Mouse (Mus musculus) liver, embryonic 12.5 days (tissue): Measurements from ENCODE around the gene Cdkal1. TPM values are rescaled to one million over a fixed set of nuclear protein-coding genes. Genes with fewer than 3 reads are reported as not detected.

Experiments
- ATAC-seq: fragments of 200-750 bp; cut with Nextera tagmentation; 2 replicates; pipeline ENCODE4 v1.8.0; 2017; ENCODE audit warnings: moderate number of reproducible peaks, mild to moderate bottlenecking, moderate library complexity
- H3K27ac ChIP-seq: fragments of 300-500 bp; sonication (generic); 2 replicates; pipeline ENCODE4 v1.5.1; 2016; ENCODE audit warnings: mild to moderate bottlenecking
- H3K27me3 ChIP-seq: fragments of 300-500 bp; sonication (generic); replicated peaks from 2 replicates; pipeline ENCODE4 v1.6.1; 2016; ENCODE audit warnings: mild to moderate bottlenecking, moderate library complexity
- H3K36me3 ChIP-seq: fragments of 300-500 bp; sonication (generic); 2 replicates; pipeline ENCODE4 v1.6.1; 2016; ENCODE audit warnings: mild to moderate bottlenecking, moderate library complexity
- H3K4me1 ChIP-seq: fragments of 300-500 bp; sonication (generic); 2 replicates; pipeline ENCODE4 v1.6.1; 2016
- H3K4me2 ChIP-seq: fragments of 300-500 bp; sonication (generic); 2 replicates; pipeline ENCODE4 v1.6.1; 2016; ENCODE audit warnings: mild to moderate bottlenecking, moderate library complexity
- H3K4me3 ChIP-seq: fragments of 300-500 bp; sonication (generic); 2 replicates; pipeline ENCODE4 v1.5.1; 2016; ENCODE audit warnings: mild to moderate bottlenecking, moderate library complexity
- H3K9ac ChIP-seq: fragments of 300-500 bp; sonication (generic); 2 replicates; pipeline ENCODE4 v1.6.1; 2016; ENCODE audit warnings: mild to moderate bottlenecking, moderate library complexity
- H3K9me3 ChIP-seq: fragments of 300-500 bp; sonication (generic); replicated peaks from 2 replicates; pipeline ENCODE4 v1.6.1; 2016; ENCODE audit warnings: mild to moderate bottlenecking, moderate library complexity
- WGBS: fragments of 180-500 bp; shearing (Covaris S2); methylation state at CpG from one replicate; pipeline ENCODE4 v1.1.7; 2016; ENCODE audit not compliant: insufficient replicate concordance; 5-methylcytosine and 5-hydroxymethylcytosine counted together
- polyA plus RNA-seq: library from polyadenylated mRNA; unstranded; fragments of >200 nt; fragmentation: Nextera tagmentation; extraction: Ambion mirVana; gene quantifications from 2 replicates; pipeline ENCODE4 v1.2.1, GENCODE M21; 2016

Gene Cdkal1
- polyA plus RNA-seq, 1 experiment from 2014 or later: 16.0 TPM

- H3K4me2 ChIP-seq: no peak overlapping the region
- no peak overlapping the region for H3K27ac ChIP-seq
- no peaks in the 10 kb centered on the region for H3K9me3 ChIP-seq
- no peaks in the 10 kb centered on the region for H3K36me3 ChIP-seq
- no peak for ATAC-seq
- 0 out of 2 replicates have a peak, but pooled peaks cover 3% of the 10 kb centered on the region for H3K27me3 ChIP-seq
- no peak overlapping the region for H3K9ac ChIP-seq
- H3K4me3 ChIP-seq: no peak overlapping the region
- WGBS: 47% methylated on average over 6 of the region's 6 CpGs
- no peaks in the 10 kb centered on the region for H3K4me1 ChIP-seq
Observed at GRCm38 (mm10) chr13:29281556-29281955, 573.9 kb downstream of the Cdkal1 start.

DNA sequence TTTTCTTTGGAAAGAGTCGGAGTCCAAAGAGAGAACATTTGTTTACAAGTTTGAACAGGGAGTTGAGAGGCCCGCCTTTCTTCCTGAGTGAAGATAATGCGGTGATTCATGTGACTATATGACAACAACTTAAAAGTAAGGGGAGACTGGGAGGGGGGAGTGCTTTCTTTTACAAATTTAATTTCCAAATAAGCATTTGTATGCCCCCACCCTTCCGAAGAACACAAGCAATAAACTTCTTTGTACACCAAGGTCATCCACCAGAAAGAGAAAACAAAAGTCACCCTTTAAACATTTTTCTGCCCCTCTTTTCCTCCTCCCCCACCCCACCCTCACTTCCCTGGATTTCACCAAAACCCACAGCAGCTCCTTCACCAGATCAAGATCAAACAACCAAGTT is 577.3 kb downstream of the Cdkal1 start:
- Histone ChIP-seq H3K9ac (no peak overlapping the region), H3K4me3 (no peak overlapping the region), H3K27ac (no peak overlapping the region), H3K9me3 (no peaks in the 10 kb centered on the region), H3K36me3 (no peaks in the 10 kb centered on the region), H3K4me2 (no peak overlapping the region), H3K4me1 (no peaks in the 10 kb centered on the region), H3K27me3 (no peaks in the 10 kb centered on the region)
- no peak for ATAC-seq
- WGBS: 55% methylated on average over 4 of the region's 4 CpGs

DNA sequence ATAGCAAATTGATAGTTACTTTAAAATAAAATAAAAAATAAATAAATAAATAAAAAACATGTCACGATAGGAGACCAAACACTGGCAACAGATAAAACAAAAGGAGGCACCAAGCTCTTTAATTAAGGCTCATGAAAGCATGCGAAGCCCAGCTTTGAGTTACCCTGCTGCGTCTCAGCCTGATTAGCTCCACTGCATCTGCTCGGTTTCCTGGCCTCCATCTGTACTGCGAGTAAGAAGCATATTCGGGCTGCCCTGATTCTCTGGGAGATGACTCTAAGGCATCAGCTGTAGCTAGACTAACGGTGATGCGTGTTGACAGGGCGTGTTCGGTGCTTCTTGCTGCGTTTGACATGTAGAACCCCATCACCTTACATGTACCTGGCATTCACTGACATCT is 581.2 kb downstream of the Cdkal1 start:
- Histone ChIP-seq H3K27ac (no peak overlapping the region), H3K36me3 (no peaks in the 10 kb centered on the region), H3K9ac (no peak overlapping the region), H3K4me2 (no peak overlapping the region), H3K4me1 (no peaks in the 10 kb centered on the region), H3K9me3 (no peaks in the 10 kb centered on the region), H3K27me3 (no peaks in the 10 kb centered on the region), H3K4me3 (no peak overlapping the region)
- WGBS: 67% methylated on average over 11 of the region's 11 CpGs
- ATAC-seq: no peak

- H3K4me3 ChIP-seq: no peak overlapping the region
- no peak overlapping the region for H3K9ac ChIP-seq
- H3K4me1 ChIP-seq: no peaks in the 10 kb centered on the region
- 42% methylated on average over 4 of the region's 4 CpGs for WGBS
- ATAC-seq: no peak
- no peaks in the 10 kb centered on the region for H3K9me3 ChIP-seq
- H3K27me3 ChIP-seq: no peaks in the 10 kb centered on the region
- no peaks in the 10 kb centered on the region for H3K36me3 ChIP-seq
- no peak overlapping the region for H3K27ac ChIP-seq
- no peak overlapping the region for H3K4me2 ChIP-seq
Observed at GRCm38 (mm10) chr13:29273693-29274221, 581.7 kb downstream of the Cdkal1 start.

DNA sequence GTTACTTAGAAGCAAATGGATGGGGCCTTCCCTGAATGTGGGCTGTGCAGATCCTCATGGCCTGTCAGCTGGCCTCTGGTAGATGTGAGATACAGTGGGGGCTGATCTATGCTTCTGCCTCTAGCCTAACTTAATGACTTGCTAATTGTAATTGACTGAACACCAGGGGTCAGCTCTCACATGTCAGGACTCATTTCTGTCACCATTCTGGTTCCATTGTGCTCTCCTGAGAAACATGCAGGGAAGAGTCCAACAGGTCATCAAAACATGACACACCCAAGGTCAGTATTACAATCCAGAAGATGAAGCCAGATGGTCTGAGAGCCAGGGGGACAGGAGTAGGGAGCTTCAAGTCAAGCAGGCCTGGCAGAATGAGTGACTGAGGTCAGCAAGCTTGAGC is 584.0 kb downstream of the Cdkal1 start:
- H3K27me3 ChIP-seq: no peaks in the 10 kb centered on the region
- ATAC-seq: no peak
- no peak overlapping the region for H3K4me2 ChIP-seq
- no peak overlapping the region for H3K9ac ChIP-seq
- H3K9me3 ChIP-seq: no peaks in the 10 kb centered on the region
- H3K36me3 ChIP-seq: no peaks in the 10 kb centered on the region
- no peak overlapping the region for H3K4me3 ChIP-seq
- no peak overlapping the region for H3K27ac ChIP-seq
- no peaks in the 10 kb centered on the region for H3K4me1 ChIP-seq

GRCm38 (mm10) chr13:29264015-29264711 is 591.3 kb downstream of the Cdkal1 start:
- no peak overlapping the region for H3K4me3 ChIP-seq
- H3K27ac ChIP-seq: no peak overlapping the region
- no peak for ATAC-seq
- H3K4me2 ChIP-seq: no peak overlapping the region
- H3K9me3 ChIP-seq: no peaks in the 10 kb centered on the region
- H3K27me3 ChIP-seq: no peaks in the 10 kb centered on the region
- no peak overlapping the region for H3K9ac ChIP-seq
- no peaks in the 10 kb centered on the region for H3K4me1 ChIP-seq
- WGBS: 79% methylated on average over 11 of the region's 11 CpGs
- no peaks in the 10 kb centered on the region for H3K36me3 ChIP-seq

GRCm38 (mm10) chr13:29262164-29262563 is 593.3 kb downstream of the Cdkal1 start:
- Histone ChIP-seq H3K36me3 (no peaks in the 10 kb centered on the region), H3K4me1 (no peaks in the 10 kb centered on the region), H3K27me3 (no peaks in the 10 kb centered on the region), H3K9ac (no peak overlapping the region), H3K27ac (no peak overlapping the region), H3K9me3 (no peaks in the 10 kb centered on the region), H3K4me3 (no peak overlapping the region), H3K4me2 (no peak overlapping the region)
- no peak for ATAC-seq
- 68% methylated on average over 4 of the region's 4 CpGs for WGBS

GRCm38 (mm10) chr13:29248535-29248934 is 606.9 kb downstream of the Cdkal1 start:
- no peak for ATAC-seq

DNA sequence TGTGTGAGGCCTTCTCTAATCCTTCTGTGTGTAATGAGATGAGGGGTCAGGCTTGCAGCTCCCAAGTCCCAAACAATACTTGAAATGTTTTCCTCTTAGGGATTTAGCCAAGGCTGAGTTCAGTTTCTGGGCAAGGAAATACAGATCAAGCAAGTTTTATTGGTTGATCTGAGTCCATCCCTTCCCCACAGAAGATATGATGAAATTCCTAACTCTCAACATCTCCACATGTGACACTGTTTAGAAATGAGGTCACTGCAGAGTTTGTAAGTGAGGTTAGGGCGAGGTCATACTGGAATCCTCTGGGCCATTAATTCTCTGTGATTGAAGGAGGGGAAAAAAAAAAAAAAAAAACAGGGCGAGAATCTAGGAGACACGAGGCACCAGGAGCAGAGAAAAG is 607.7 kb downstream of the Cdkal1 start:
- WGBS: 48% methylated on average over 3 of the region's 3 CpGs
- H3K4me1 ChIP-seq: no peaks in the 10 kb centered on the region
- no peak for ATAC-seq
- no peaks in the 10 kb centered on the region for H3K36me3 ChIP-seq
- no peak overlapping the region for H3K4me2 ChIP-seq
- no peaks in the 10 kb centered on the region for H3K27me3 ChIP-seq
- no peak overlapping the region for H3K9ac ChIP-seq
- H3K4me3 ChIP-seq: no peak overlapping the region
- no peaks in the 10 kb centered on the region for H3K9me3 ChIP-seq
- no peak overlapping the region for H3K27ac ChIP-seq

More at GRCm38 (mm10) chr13:29248535-29248934, 606.9 kb downstream of the Cdkal1 start:
- 63% methylated on average over 4 of the region's 4 CpGs for WGBS
- Histone ChIP-seq H3K9me3 (no peaks in the 10 kb centered on the region), H3K4me1 (no peaks in the 10 kb centered on the region), H3K4me2 (no peak overlapping the region), H3K27me3 (no peaks in the 10 kb centered on the region), H3K9ac (no peak overlapping the region), H3K4me3 (no peak overlapping the region), H3K36me3 (no peaks in the 10 kb centered on the region), H3K27ac (no peak overlapping the region)

GRCm38 (mm10) chr13:29235065-29235464 is 620.4 kb downstream of the Cdkal1 start:
- Histone ChIP-seq H3K4me3 (no peak overlapping the region), H3K4me1 (no peaks in the 10 kb centered on the region), H3K4me2 (no peak overlapping the region), H3K36me3 (no peaks in the 10 kb centered on the region), H3K9me3 (no peaks in the 10 kb centered on the region), H3K27me3 (no peaks in the 10 kb centered on the region), H3K9ac (no peak overlapping the region), H3K27ac (no peak overlapping the region)
- ATAC-seq: no peak
- WGBS: 31% methylated on average over 4 of the region's 4 CpGs

DNA sequence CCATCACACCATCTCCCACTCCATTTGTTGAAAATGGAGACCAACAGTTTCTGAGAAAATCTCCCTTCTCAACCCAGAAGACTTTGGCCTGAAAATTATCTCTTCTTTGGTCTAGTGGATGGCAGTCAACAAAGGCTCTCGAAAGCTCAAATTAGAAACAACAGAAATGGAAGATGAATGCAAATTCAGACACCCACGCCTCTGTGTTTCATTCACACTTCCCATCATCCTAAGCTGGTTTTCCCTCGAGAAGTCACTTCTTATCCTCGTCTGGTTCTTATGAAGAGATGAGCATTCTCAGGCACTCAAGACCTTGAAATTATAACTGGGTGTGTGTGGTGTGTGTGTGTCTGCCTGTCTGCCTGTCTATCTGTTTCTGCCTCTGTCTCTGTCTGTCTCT is 621.0 kb downstream of the Cdkal1 start:
- Histone ChIP-seq H3K36me3 (no peaks in the 10 kb centered on the region), H3K27ac (no peak overlapping the region), H3K9me3 (no peaks in the 10 kb centered on the region), H3K27me3 (no peaks in the 10 kb centered on the region), H3K4me2 (no peak overlapping the region), H3K9ac (no peak overlapping the region), H3K4me1 (no peaks in the 10 kb centered on the region), H3K4me3 (no peak overlapping the region)
- ATAC-seq: no peak
- 55% methylated on average over 4 of the region's 4 CpGs for WGBS

DNA sequence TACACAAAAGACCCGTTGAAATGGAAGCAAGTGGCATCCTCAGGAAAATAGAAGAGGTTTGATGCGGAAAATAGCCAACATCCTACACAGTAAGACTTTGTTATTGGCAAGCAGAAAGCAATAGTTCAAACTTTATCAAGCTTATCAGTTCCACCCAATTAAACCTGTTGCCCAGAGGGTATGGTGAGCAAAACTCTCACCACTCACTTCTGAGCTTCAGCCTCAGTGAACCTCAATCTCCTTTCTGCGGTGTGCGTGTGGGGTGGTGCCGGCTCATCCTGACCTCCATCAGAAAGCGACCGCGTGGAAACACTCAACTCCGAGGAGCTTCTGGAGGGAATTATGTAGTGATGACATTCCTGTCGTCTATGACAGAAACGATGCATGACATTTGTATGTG is 621.5 kb downstream of the Cdkal1 start:
- Histone ChIP-seq H3K9ac (no peak overlapping the region), H3K9me3 (no peaks in the 10 kb centered on the region), H3K4me1 (no peaks in the 10 kb centered on the region), H3K4me2 (no peak overlapping the region), H3K4me3 (no peak overlapping the region), H3K27ac (no peak overlapping the region), H3K36me3 (no peaks in the 10 kb centered on the region), H3K27me3 (no peaks in the 10 kb centered on the region)
- WGBS: 78% methylated on average over 11 of the region's 11 CpGs
- no peak for ATAC-seq

DNA sequence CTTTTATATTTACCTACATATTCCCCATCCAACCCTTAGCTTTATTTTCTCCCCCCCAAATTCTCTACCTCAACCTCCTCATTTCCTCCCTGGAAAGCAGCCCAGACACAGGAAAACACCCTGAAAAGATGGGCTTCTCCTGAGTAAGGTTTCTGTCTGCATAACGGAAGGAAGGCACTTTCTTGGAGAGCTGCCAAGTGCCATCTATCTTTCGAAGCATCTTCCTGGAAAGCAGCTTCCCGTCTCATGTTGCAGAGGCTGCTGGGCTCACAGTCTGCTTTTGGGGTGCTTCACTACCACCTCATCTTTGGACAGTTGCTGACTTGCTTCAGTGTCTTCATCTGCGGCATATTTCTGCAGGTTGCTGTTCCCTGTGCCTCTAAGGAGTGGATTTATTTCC is 622.8 kb downstream of the Cdkal1 start:
- Histone ChIP-seq H3K27ac (no peak overlapping the region), H3K27me3 (no peaks in the 10 kb centered on the region), H3K9me3 (no peaks in the 10 kb centered on the region), H3K36me3 (no peaks in the 10 kb centered on the region), H3K4me1 (no peaks in the 10 kb centered on the region), H3K4me3 (no peak overlapping the region), H3K4me2 (no peak overlapping the region), H3K9ac (no peak overlapping the region)
- ATAC-seq: no peak
- 45% methylated on average over 4 of the region's 4 CpGs for WGBS
